Mouse (Mus musculus) hindbrain, embryonic 11.5 days (tissue): ENCODE data around the gene Scd2. TPM values are rescaled to one million over a fixed set of nuclear protein-coding genes. Genes with fewer than 3 reads are reported as not detected.

ENCODE experiments used
- ATAC-seq: fragments of 200-750 bp; cut with Nextera tagmentation; 2 replicates; pipeline ENCODE4 v1.8.0; 2017; ENCODE audit warnings: mild to moderate bottlenecking, moderate TSS enrichment, moderate library complexity; ENCODE audit not compliant: low FRiP score
- DNase-seq: peaks from one replicate; pipeline ENCODE4 v3.0.0-alpha.2; 2015; ENCODE audit warnings: low spot score
- H3K27ac ChIP-seq: fragments of 300-500 bp; sonication (generic); 2 replicates; pipeline ENCODE4 v1.5.1; 2014; ENCODE audit warnings: mild to moderate bottlenecking, low read depth, low read length
- H3K27me3 ChIP-seq: fragments of 300-500 bp; sonication (generic); 2 replicates; pipeline ENCODE4 v1.6.1; 2014; ENCODE audit warnings: mild to moderate bottlenecking, low read length, moderate library complexity, mixed read lengths; ENCODE audit not compliant: control insufficient read depth, insufficient read depth
- H3K36me3 ChIP-seq: fragments of 300-500 bp; sonication (generic); 2 replicates; pipeline ENCODE4 v1.6.1; 2014; ENCODE audit warnings: mild to moderate bottlenecking, low read length, moderate library complexity, mixed read lengths; ENCODE audit not compliant: control insufficient read depth, insufficient read depth
- H3K4me1 ChIP-seq: fragments of 300-500 bp; sonication (generic); replicated peaks from 2 replicates; pipeline ENCODE4 v1.6.1; 2014; ENCODE audit warnings: low read length, mixed read lengths; ENCODE audit not compliant: control insufficient read depth, insufficient read depth
- H3K4me2 ChIP-seq: fragments of 300-500 bp; sonication (generic); replicated peaks from 2 replicates; pipeline ENCODE4 v1.6.1; 2014; ENCODE audit warnings: mild to moderate bottlenecking, low read depth, low read length
- H3K4me3 ChIP-seq: fragments of 300-500 bp; sonication (generic); 2 replicates; pipeline ENCODE4 v1.5.1; 2014; ENCODE audit warnings: low read depth, low read length
- H3K9ac ChIP-seq: fragments of 300-500 bp; sonication (generic); 2 replicates; pipeline ENCODE4 v1.6.1; 2014; ENCODE audit warnings: low read depth, low read length
- H3K9me3 ChIP-seq: fragments of 300-500 bp; sonication (generic); 2 replicates; pipeline ENCODE4 v1.6.1; 2016; ENCODE audit warnings: low read length; ENCODE audit not compliant: control insufficient read depth
- WGBS: fragments of 180-500 bp; shearing (Covaris S2); extraction: QIAGEN DNeasy Blood & Tissue Kit; methylation state at CpG from one replicate; pipeline ENCODE4 v1.1.7; 2014; 5-methylcytosine and 5-hydroxymethylcytosine counted together
- polyA plus RNA-seq: library from polyadenylated mRNA; unstranded; fragments of >200 nt; fragmentation: Nextera tagmentation; extraction: Ambion mirVana; gene quantifications from 2 replicates; pipeline ENCODE4 v1.2.1, GENCODE M21; 2014

The Scd2 gene
- polyA plus RNA-seq, 1 experiment from 2014 or later = 314 TPM

GRCm38 (mm10) chr19:44297068-44297760 is 3.7 kb downstream of the Scd2 start:
- DNase-seq (no peak), ATAC-seq (no peak)
- peaks cover 28% of the 10 kb centered on the region for H3K4me1 ChIP-seq
- no peak overlapping the region for H3K27ac ChIP-seq
- H3K36me3 ChIP-seq = peaks cover 31% of the 10 kb centered on the region
- WGBS = 81% methylated on average over 8 of the region's 8 CpGs
- peak overlapping the region; percentile 99 for H3K9ac ChIP-seq
- no peaks in the 10 kb centered on the region for H3K27me3 ChIP-seq
- peak overlapping the region; percentile 99 for H3K4me3 ChIP-seq
- no peaks in the 10 kb centered on the region for H3K9me3 ChIP-seq
- peak overlapping the region; percentile 98 for H3K4me2 ChIP-seq

- Histone ChIP-seq H3K27ac (no peak overlapping the region), H3K4me2 (peak overlapping the region; percentile 98), H3K36me3 (peaks cover 35% of the 10 kb centered on the region), H3K27me3 (no peaks in the 10 kb centered on the region), H3K9ac (peak overlapping the region; percentile 99), H3K9me3 (no peaks in the 10 kb centered on the region), H3K4me3 (peak overlapping the region; percentile 99), H3K4me1 (peaks cover 23% of the 10 kb centered on the region)
- DNase-seq (no peak), ATAC-seq (no peak)
- 89% methylated on average over 9 of the region's 9 CpGs for WGBS
These were observed 4.4 kb downstream of the Scd2 start for GRCm38 (mm10) chr19:44297862-44298261.

GRCm38 (mm10) chr19:44299078-44299477 is 5.6 kb downstream of the Scd2 start:
- Histone ChIP-seq H3K9ac (peak overlapping the region; percentile 42; the same call in 1 of the 2 replicates), H3K27ac (no peak overlapping the region), H3K9me3 (no peaks in the 10 kb centered on the region), H3K4me3 (peak overlapping the region; percentile 99), H3K4me2 (peak overlapping the region; percentile 98), H3K36me3 (peaks cover 46% of the 10 kb centered on the region), H3K4me1 (peaks cover 23% of the 10 kb centered on the region), H3K27me3 (no peaks in the 10 kb centered on the region)
- ATAC-seq = no peak
- 90% methylated on average over 9 of the region's 9 CpGs for whole genome bisulfite sequencing
- no peak for DNase-seq

- ATAC-seq = no peak
- Histone ChIP-seq H3K9ac (0 out of 2 replicates have a peak overlapping the region, but pooled peaks have one; percentile 7), H3K36me3 (peaks cover 53% of the 10 kb centered on the region), H3K9me3 (no peaks in the 10 kb centered on the region), H3K4me1 (peaks cover 23% of the 10 kb centered on the region), H3K4me2 (0 out of 2 replicates have a peak overlapping the region, but pooled peaks have one; percentile 3), H3K27ac (no peak overlapping the region), H3K4me3 (0 out of 2 replicates have a peak overlapping the region, but pooled peaks have one; percentile 6), H3K27me3 (no peaks in the 10 kb centered on the region)
- WGBS = 85% methylated on average over 6 of the region's 6 CpGs
- no peak for DNase-seq
These were observed 6.4 kb downstream of the Scd2 start for GRCm38 (mm10) chr19:44299902-44300301.

GRCm38 (mm10) chr19:44300520-44300919 is 7.0 kb downstream of the Scd2 start:
- no peak for DNase-seq
- Histone ChIP-seq H3K9ac (no peak overlapping the region), H3K9me3 (no peaks in the 10 kb centered on the region), H3K4me2 (0 out of 2 replicates have a peak overlapping the region, but pooled peaks have one; percentile 5), H3K27me3 (no peaks in the 10 kb centered on the region), H3K27ac (no peak overlapping the region), H3K36me3 (peaks cover 52% of the 10 kb centered on the region), H3K4me3 (no peak overlapping the region), H3K4me1 (peaks cover 23% of the 10 kb centered on the region)
- WGBS = 86% methylated on average over 7 of the region's 7 CpGs
- ATAC-seq = no peak

- no peak overlapping the region for H3K9ac ChIP-seq
- H3K27me3 ChIP-seq = no peaks in the 10 kb centered on the region
- DNase-seq = no peak
- H3K9me3 ChIP-seq = no peaks in the 10 kb centered on the region
- H3K4me3 ChIP-seq = no peak overlapping the region
- WGBS = 84% methylated on average over 16 of the region's 16 CpGs
- no peak overlapping the region for H3K4me2 ChIP-seq
- H3K27ac ChIP-seq = no peak overlapping the region
- no peak for ATAC-seq
- H3K4me1 ChIP-seq = peaks cover 23% of the 10 kb centered on the region
- peaks cover 50% of the 10 kb centered on the region for H3K36me3 ChIP-seq
These were observed 7.7 kb downstream of the Scd2 start for GRCm38 (mm10) chr19:44301176-44301575.

GRCm38 (mm10) chr19:44301671-44302305 is 8.3 kb downstream of the Scd2 start:
- no peaks in the 10 kb centered on the region for H3K9me3 ChIP-seq
- peaks cover 50% of the 10 kb centered on the region for H3K36me3 ChIP-seq
- H3K27me3 ChIP-seq = no peaks in the 10 kb centered on the region
- 88% methylated on average over 9 of the region's 9 CpGs for WGBS
- H3K4me1 ChIP-seq = peaks cover 23% of the 10 kb centered on the region
- ATAC-seq = no peak
- no peak overlapping the region for H3K4me3 ChIP-seq
- H3K4me2 ChIP-seq = no peak overlapping the region
- no peak for DNase-seq
- no peak overlapping the region for H3K9ac ChIP-seq
- H3K27ac ChIP-seq = no peak overlapping the region

GRCm38 (mm10) chr19:44302901-44303300 is 9.4 kb downstream of the Scd2 start:
- no peaks in the 10 kb centered on the region for H3K27me3 ChIP-seq
- no peak for ATAC-seq

GRCm38 (mm10) chr19:44303502-44303901 is 10.0 kb downstream of the Scd2 start:
- no peak overlapping the region for H3K4me3 ChIP-seq
- H3K27ac ChIP-seq = no peak overlapping the region
- peaks cover 47% of the 10 kb centered on the region for H3K36me3 ChIP-seq
- no peak overlapping the region for H3K9ac ChIP-seq
- no peak for DNase-seq
- no peaks in the 10 kb centered on the region for H3K9me3 ChIP-seq
- peaks cover 12% of the 10 kb centered on the region for H3K4me1 ChIP-seq
- WGBS = 91% methylated on average over 8 of the region's 8 CpGs
- H3K27me3 ChIP-seq = no peaks in the 10 kb centered on the region
- no peak overlapping the region for H3K4me2 ChIP-seq
- no peak for ATAC-seq

More at GRCm38 (mm10) chr19:44302901-44303300, 9.4 kb downstream of the Scd2 start:
- H3K4me2 ChIP-seq = no peak overlapping the region
- H3K9me3 ChIP-seq = no peaks in the 10 kb centered on the region
- H3K27ac ChIP-seq = no peak overlapping the region
- WGBS = 95% methylated on average over 11 of the region's 11 CpGs
- H3K4me3 ChIP-seq = no peak overlapping the region
- H3K9ac ChIP-seq = no peak overlapping the region
- peaks cover 18% of the 10 kb centered on the region for H3K4me1 ChIP-seq
- H3K36me3 ChIP-seq = peaks cover 49% of the 10 kb centered on the region
- no peak for DNase-seq
